17 mouse cellular contexts compared by ENCODE assay signal in the genomic region with DNA sequence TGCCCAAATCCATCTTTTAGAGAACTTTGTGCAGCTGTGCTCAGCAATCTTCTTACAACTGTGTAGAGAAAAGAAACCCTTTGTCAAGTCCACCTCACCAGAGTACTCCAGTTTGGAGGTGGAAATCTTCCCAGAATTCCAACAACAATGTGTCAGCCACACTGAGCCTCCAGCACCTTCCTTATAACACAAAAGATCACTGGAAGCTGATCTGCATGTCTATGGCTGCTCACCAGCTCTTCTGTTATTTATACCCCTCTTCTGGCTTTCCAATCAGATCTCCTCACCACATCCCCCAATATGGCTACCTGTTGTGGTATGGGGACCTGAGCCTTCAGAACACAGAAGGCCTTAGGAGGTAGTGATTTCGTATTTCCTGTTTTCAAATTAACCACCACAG. TPM values are rescaled to one million over a fixed set of nuclear protein-coding genes. Genes with fewer than 3 reads are reported as not detected.
"Had no signal": no experiment of that assay in that cellular context is flagged by ENCODE, and none has a peak within 500 bp of the region (broad histone marks: within the 10 kb centered on the region; RNA-seq: fewer than 3 reads in every experiment).

No protein-coding gene starts in this region.

- H3K36me3 ChIP-seq: lung, embryonic 15.5 days; midbrain, embryonic 13.5 days; midbrain, embryonic 15.5 days; neural tube, embryonic 12.5 days had no signal

- H3K4me1 ChIP-seq: lung, embryonic 15.5 days; megakaryocyte, embryonic 14.5 days; midbrain, embryonic 13.5 days; midbrain, embryonic 15.5 days; neural tube, embryonic 12.5 days had no signal

- H3K9ac ChIP-seq: liver, postnatal 0 days; lung, embryonic 15.5 days; midbrain, embryonic 13.5 days; midbrain, embryonic 15.5 days; neural tube, embryonic 12.5 days had no signal

- DNase-seq: liver, postnatal 0 days; lung, adult 2 months; lung, postnatal 14 days; lung, postnatal 36 days; right cerebral cortex, postnatal 14 days; right cerebral cortex, postnatal 4 days; spleen, adult 18-20 months; thymus, adult 18-20 months; thymus, postnatal 25 days; thymus, postnatal 4 days had no signal

- H3K27ac ChIP-seq: lung, embryonic 15.5 days; macrophage; midbrain, embryonic 13.5 days; midbrain, embryonic 15.5 days; neural tube, embryonic 12.5 days had no signal

- H3K9me3 ChIP-seq: lung, embryonic 15.5 days; midbrain, embryonic 13.5 days; midbrain, embryonic 15.5 days; neural tube, embryonic 12.5 days had no signal

- H3K27me3 ChIP-seq: lung, embryonic 15.5 days; megakaryocyte, embryonic 14.5 days; midbrain, embryonic 13.5 days; midbrain, embryonic 15.5 days; neural tube, embryonic 12.5 days had no signal

- H3K4me3 ChIP-seq: lung, embryonic 15.5 days; megakaryocyte, embryonic 14.5 days; midbrain, embryonic 13.5 days; midbrain, embryonic 15.5 days; neural tube, embryonic 12.5 days had no signal

RNA-seq across cellular contexts. Expression of a gene that starts 50.2 kb away (rescaled TPM):
- total RNA-seq: monocyte, adult 5-6 weeks had no signal
- polyA plus RNA-seq: macrophage had no signal
